Mouse (Mus musculus) left cerebral cortex, adult 11 months (tissue): ENCODE measurements around the gene Fancg.

Experiments
- DNase-seq: peaks from one replicate; pipeline ENCODE4 v3.0.0; 2022; ENCODE audit warnings: low spot score

The Fancg gene

DNA sequence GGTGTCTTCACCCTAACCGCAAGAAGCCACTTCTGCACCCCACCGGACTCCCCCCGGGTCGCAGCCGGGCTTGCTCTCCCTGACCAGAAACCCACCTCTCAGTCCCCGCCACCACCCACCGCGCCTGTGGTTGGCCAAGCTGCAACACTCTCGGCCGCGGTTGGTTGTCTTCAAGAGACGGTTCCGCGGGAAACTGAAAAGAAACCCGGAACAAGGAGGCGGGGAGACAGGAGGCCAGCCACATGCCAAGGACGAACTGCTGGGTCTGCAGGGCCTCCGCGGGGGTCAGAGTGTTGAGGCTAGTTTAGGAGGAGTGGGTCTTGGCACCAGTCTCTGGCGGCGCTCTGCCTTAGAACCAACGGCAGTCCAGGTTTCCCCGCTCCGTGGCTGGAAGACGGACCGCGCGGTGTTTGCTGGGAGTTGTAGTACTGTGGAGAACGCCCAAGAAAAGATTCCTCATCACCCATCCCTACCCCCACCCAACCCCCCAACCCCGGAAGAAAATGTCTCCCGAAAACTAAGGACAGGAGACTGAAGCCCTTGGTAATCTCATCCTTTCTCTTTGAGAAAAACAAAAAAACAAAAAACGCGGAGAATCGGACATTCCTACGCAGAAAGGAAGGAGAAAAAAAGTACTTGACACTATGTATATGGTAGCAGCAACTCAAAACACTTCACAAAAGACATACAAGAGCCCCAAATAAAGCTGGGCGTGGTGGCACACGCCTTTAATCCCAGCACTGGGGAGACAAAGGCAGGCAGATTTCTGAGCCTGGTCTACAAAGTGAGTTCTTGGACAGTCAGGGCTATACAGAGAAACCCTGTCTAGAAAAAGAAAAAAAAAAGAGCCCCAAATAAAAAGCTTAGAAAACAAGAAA, at the start of gene Fancg:
TSS of gene Fancg (minus strand) at position 346 of the 878 bp plus-strand sequence.
- peak; percentile 55 for DNase-seq

DNA sequence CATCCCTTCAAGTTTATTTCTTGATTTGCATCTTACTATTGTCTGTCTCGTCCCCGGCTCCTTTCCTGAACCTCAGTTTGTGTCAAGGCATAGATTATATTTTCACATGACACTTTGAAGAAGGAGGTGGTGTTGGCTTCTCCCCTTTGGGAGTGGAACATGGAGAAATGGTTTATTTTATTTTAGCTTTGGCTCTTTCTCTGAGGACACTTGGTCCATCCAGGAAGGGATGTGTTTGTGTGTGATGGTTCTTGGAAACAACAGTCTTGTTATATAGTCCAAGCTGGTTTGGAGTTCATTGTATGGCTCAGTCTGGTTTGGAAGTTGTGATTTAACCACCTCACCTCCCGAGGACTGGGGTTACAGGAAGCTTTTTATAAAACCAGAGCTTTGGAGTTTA, 49.4 kb upstream of the Fancg start:
- DNase-seq = no peak

DNA sequence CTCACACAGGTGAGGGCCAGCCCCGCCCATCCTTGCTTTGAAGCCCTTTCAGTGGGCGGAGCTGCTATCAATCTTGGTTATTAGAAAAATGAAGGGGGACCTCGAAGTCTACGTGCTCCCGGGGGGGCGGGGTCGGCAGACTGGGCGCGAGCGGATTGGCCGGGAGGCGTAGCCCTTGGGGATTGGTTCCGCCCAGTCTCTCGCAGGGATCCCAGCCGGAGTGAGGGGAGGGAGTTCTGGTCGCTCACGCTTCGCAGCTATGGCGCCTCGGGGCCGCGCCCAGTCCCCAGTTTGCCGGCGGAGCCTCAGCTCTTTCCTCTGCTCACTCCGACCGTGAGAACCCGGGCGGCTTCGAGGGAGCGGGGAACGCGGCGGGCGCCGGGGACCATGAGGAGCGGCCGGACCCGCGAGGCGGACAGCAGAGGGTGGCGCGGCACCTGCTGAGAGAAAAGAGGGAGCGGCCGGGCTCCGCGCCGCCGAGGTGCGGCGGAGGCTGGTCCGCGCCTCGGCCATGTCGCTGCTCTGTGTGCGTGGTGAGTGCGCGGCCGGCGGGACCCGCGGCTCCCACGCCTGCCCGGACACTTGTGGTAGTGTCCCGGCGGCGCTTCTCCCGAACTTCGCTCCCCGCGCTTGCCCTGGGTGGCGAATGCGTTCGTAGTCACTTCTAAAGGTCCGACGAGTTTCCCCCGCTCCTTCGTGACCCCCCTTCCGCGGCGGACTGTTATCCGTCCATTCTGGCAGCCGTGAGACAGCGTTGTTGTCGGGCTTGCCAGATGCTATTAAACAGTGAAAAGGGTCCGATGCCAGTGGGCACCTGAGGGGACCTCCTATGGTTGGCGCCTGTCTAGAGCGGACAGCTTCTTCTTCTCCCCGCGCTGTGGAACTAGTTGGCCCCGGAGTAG, 48.7 kb upstream of the Fancg start, which contains the start of gene Unc13b:
TSS of gene Unc13b (plus strand) at position 201 of the 902 bp plus-strand sequence.
- peak; percentile 69 for DNase-seq

DNA sequence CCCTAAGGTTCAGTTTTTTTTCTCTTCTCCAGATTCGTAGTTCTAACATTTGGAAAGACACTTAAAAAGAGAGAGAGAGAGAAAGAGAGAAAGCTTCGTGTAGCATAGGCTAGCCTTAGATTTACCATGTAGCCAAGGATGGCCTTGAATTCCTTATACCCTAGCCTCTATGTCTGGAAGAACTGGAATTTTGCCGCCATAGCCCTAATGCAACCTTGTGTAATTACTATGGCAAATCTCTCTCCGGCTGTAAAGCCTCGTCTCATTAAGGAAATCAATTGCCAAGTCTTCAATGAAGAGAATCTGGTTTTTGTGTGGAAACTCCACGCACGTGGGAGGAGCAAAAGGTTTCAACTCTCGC, 48.1 kb upstream of the Fancg start:
- DNase-seq = no peak

DNA sequence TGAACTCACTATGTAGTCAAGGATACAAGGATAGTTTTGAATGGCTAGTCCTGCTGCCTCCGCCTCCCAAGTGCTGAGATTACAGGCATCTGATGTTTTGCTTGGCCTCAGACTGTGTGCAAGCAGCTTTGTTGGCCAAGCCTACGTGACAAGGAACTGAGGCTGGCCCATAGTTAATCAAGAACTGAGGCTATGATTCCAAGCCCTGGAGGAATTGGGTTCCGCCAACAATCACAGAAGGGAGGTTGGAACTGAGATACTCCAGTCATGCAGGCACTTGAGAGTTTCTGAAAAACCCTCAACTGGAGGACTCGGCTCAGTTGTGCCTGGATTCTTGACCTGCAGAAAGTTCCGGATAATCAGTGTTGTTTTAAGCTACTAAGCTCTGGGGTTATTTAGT, 47.3 kb upstream of the Fancg start:
- no peak for DNase-seq

DNA sequence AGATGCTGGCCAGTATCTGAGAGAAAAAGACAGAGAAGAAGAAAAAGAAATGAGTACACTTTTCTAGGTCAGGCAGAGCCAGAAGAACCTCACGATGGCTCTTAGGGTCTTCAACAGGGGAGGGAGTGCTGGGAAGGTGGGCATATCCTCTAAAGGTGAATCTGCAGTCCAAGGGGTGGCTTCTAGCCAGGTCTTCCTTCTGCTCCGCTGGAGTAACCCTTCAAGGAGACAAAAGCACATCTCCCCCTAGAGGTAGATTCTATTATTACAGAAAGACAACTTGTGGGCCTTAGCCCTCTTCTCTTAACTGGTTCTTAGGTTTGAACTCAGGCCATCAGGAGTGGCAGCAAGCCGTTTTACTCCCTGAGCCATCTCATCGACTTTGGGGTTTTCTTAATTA, 42.3 kb upstream of the Fancg start:
- DNase-seq = no peak

DNA sequence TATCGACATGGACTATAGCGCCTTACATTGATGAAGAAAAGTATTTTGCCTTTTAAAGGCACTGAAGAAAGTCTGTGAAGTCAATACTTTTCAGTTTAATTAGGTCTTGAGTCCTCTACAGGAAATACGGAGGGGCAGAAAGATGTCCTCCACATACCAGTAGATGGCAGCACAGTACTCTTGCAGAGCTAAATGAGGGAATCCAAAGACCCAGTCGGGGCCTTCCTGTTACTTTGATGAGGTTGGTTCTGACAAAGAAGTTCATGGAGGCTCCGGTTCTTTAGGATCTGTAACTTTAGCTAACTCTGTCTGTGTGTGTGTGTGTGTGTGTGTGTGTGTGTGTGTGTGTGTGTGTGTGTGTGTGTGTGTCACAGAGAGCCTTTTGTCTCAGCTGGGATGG, 36.9 kb upstream of the Fancg start:
- no peak for DNase-seq

DNA sequence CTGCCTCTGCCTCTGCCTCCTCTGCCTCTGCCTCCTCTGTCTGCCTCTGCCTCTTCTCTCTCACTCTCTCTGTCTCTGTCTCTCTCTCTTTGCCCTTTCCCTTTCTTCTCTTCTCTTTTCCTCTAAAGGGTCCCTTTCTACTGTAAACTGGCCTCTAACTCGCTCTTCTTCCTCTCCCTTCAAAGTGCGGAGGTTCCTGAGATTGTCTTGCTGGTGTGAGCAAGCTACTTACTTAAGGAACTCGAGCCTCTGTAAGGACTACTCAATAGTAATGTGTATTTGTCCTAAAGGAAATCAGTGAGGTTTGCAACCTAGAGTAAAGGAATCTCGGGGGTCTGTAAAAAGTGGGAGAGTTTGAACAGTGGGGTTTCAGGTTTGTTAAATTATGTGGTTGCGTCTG, 36.3 kb upstream of the Fancg start:
- DNase-seq = no peak

DNA sequence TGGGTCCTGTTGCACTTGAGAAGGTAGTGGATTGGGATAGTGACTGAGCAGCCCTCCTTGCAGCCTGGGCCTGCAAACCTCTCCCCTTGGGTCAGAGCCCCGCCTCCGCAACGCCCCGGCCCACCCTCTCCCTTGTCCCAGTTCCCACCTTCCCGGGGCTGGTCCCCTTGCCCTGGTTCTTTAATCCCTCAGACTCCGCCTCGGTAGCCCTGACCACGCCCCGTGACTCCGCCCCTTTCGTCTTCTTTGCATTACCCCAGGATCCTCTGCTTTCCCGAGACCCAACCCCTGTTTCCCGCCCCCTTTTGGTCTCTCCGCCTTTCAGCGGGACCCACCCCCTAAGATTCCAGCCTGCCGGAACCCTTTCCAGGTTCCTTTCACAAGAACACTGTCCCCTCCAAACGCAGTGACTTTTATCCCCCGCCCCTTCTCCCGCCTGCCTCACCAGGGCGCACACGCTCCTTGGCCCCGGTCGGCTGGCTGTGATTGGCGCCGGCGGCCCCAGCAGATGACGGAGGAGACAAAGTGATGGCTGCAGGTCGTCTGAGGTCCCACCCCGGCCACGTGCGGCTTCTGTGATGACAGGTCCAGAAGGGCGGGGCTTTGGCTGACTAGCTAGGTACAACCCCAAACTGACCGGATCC, 35.5 kb upstream of the Fancg start, which contains the start of gene Fam214b:
TSS of gene Fam214b (minus strand) at position 562 of the 644 bp plus-strand sequence.
- DNase-seq = peak; percentile 92

DNA sequence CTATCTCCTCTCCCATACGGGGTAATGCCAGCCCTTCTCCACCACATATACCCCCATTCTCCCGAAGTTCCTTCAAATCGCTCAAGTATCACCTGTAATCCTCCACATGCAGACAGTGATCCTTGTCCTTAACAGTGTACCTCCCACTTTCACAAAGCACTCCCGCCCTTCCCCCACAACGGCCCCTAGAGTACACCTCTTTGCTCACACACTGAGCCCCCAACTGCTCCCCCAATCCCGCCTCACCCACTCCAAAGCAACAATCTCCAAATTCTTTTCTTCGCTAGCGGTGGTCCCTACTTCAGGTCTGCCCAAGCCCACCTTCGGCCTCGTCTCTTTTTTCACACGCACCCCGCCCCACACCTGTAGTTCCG, 35.0 kb upstream of the Fancg start:
- DNase-seq = no peak

DNA sequence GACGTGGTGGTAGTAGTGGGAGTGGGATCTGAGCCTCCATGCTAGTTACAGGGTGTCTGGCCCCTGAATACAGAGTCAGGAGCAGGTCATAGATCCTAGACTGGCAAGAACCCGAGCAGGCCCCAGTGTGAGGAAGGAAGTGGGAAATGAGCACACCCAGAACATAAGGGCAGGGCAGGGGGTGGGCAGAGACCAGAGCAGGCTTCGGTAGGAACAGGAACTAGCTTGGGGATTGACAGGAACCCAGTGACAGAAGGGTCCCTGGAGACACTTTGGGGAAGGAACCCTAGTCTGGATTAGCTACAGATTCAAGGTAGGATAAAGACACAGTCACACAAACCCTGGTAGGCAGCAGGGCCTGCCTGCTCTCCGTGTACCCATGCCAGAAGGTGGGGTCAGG, 34.4 kb upstream of the Fancg start:
- no peak for DNase-seq

DNA sequence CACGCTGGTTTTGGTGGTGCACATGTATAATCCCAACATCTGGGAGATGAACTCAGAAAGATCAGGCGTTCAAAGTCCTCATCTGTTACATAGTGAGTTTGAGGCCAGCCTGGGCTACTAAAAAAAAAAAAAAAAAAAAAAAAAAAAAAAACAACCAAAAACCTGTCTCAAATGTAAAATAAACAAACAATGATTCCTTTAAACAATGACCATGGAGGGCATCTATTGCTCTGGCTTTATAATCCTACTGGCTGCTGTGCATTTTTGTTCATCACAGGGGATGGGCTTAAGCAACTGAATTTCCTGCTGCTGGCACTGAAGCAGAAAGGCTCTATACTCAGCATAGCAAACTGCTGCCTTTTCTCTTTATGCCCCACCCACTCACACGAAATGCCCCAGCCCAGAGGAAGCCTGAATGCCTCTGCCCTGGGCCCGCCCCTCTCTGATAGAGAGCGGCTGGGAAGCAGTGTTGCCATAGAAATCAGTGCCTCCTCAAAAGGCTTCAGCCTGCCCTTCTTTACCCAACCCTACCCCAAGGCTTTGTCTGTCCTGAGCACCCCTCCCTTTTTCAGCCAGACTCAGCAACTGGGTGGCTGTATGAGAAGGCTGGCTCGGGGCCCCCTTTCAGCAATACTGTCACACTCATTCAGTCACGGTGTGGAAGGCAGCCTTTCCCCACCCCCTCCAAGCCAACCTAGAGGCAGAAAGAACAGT, 33.5 kb upstream of the Fancg start:
- DNase-seq = no peak

DNA sequence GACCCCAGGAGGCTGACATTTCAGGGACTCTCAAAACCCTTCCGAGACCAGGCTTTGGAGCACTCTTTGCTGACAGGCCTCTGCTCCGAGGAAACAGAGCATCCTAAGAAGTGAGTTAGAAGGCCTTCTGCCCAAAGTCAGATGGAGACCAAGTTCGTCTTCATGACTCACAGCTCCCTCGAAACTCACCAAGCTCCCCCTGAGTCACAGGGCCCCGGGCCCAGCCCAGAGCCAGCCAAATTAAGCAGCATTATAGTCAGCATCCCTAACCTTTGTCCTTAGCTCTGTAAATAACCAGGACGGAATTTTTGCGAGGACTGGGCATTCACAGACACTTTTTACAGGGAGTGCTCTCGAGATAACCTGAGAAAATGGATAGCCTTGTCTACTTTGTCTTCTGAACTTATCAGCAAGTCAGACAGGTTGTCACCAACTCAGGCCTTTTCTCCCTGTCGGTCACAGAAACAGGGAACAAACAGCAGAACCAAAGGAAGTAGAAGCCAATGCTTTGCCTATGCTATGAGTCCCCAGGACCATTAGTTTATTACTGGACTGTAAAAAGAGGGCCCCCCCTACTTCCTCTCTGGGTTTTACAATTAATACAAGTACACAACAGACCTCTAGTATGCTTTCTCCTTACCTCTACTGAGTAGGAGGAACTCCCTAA, 30.7 kb upstream of the Fancg start:
- DNase-seq = no peak

DNA sequence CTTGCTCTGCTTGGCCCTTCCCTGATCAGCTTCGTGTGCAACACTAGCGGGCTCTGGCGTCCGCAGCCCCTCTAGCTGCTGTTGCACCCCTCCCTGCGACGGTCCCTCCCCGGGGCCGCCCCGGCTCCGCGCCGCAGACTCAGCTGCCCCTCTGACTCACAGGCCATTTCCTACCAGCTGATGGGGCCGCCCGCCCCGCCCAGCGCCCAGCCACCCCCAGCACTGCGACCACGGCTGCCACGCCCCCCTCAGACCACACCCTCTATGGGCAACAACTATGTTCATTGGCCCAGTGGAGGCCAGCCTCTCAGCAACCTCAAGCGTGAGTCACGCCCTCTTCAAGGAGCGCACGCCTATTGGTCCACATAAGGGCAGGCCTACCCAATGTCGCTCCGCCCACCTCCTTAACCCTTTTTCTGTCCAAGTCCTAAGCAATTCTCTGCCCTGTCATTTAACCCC, 29.8 kb upstream of the Fancg start:
- peak; percentile 96 for DNase-seq

DNA sequence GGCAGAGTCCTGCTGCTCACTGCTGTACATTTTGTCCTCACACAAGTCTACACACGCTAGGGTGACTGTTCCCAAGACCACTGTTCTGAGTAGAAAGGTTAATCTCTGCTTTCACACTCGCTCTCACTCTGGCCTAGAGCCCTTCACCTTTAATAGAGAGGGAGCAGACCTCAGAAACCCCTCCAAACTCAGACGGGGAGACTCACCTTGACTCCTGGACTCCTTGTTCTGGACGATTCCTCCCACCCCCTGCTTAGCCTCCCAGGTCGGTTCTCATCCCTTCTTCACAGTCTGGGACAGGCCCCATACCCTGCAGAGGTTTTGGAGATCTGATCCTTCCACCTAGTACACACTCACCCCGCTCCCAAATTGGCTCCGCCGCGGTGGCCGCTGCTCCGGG, 29.3 kb upstream of the Fancg start:
- no peak for DNase-seq

DNA sequence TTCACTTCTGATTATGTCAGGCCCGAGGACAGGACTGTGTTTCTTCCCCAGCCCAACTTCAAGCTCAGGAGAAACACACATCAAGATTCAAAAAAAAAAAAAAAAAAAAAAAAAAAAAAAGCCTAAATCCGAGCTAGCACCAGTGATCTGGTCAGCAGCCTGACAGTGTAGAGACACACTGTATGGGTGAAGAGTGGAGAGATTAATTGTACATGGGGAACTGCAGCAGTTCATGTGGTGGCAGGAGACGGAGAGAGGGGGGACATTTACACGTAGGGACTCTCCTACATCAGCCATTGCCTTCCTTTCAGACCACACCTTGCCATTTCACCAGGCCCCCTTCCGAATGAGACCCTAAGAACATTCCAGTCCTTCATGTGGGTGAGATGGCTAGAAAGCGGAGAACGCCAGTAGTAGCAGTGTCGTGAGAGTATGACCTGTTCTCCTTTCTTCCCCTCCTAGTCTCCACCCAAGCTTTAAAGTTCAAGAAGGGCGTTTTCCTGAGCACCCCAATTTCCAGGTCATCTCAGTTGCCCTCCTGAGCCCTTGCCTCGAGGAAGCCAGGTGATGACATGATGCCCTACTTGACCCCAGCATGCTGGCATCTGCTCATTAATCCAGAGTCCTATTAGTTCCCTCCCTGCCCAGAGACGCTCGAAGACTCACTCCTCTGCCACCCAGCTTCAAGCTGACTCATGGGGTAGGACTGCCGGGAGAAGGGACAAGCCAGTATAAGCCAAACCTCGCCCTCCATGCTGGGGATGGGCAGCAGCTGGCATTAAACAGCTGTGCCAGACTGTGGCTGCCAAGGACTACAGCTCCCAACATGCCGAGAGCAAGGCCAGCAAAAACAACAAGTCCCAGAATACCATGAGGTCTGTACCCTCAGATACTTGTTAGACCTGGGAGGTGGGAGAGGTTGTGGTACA, 28.5 kb upstream of the Fancg start:
- no peak for DNase-seq

DNA sequence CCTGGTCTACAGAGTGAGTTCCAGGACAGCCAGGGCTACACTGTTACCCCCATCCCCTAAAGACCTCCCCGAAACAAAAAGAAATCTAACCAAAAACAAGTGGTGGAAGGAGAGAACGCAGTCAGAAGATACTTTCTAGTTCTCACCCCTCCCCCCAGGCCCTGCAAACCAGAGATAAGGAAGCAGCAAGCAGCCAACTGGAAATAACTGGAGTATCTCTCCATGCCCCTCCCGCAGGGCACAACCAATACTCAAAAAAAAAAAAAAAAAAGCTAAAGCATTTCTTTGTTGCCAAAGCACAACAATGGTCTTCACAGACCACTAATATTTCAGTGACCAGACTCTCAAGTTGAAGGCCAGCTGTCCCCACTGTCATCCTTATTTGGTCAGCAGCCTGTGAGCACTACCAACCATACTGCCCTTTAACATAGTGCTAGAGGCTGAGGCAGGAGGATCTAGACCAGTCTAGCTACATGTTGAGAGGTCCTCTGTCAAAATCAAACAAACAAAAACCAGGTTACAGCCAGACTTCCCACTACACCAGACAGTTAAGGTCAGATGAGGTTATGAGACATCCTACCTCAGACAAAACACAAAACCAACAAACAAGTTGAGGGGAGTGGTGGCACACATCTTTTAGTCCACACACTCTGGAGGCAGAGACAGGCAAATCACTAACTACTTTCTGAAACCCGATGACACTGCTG, 27.7 kb upstream of the Fancg start:
- DNase-seq = no peak

DNA sequence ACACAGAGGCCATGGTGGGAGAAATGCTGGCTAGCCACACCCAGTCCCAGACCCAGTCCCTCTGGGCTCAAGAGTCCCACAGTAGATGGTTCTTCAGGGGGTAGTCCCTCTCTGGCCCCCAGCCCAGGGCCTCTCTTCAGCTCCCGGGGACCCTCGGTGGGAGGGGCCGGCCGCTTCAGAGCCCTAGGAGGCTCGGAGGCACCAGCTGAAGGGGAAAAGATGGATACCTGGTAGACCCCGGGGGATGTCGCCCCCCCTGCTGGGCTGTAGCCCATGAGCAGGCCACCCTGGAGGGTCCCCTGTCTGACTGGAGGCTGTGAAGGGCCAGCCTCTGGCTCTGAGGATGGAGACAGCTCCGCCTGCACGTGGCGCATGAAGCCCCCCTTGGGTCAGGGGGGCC, 26.1 kb upstream of the Fancg start:
- DNase-seq = no peak

DNA sequence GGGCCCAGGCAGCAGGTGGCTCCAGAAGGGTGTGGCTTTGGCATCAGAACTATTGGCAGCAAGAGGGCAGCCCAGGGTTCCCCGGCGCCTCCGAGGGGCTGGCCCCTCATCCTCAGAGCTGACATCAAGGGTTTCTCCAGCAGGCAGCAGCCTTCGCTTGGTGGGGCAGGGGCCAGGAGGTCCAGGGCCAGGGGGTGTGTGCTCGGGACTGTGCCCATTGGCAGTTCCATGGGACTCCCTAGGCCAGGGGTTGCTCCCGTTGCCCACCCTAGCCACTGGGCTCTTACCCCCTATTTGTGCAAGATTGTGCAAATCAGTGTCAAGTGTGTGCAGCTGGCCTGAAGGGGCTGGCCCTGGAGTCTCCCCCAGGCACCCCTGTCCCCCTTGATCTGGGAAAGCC, 25.5 kb upstream of the Fancg start:
- DNase-seq = no peak
